Mouse (Mus musculus) left cerebral cortex, postnatal 25 days (tissue): ENCODE data around the gene Chid1. TPM values are rescaled to one million over a fixed set of nuclear protein-coding genes. Genes with fewer than 3 reads are reported as not detected.
A peak's percentile ranks its signal among the peaks of the same experiment; 100 is the strongest.

ENCODE experiments used
- DNase-seq, 2 experiments: peaks; one replicate each; pipeline ENCODE4 v3.0.0; 2022; ENCODE audit warnings: low spot score in 2 of 2, mixed read lengths in 1 of 2
- intact Hi-C: fragments of 180-260 bp; cut with DNase I; formaldehyde crosslinking; loops from one replicate; pipeline ENCODE4 v1.15.1; 2025
- total RNA-seq, 2 experiments: library from RNA; stranded (reverse); gene quantifications; 2 replicates each; pipeline ENCODE4 v1.2.3; 2021

Chid1 gene
- 10 to 100 TPM; 66.7 to 68.0 TPM for total RNA-seq

- peak; percentile 97 to 98 for DNase-seq
- intact Hi-C loops = loop anchor here (1.0 to 5.0 kb wide), 3 partner anchors 23 to 423 kb away; partner anchors contain the start of gene Ap2a2
Observed at GRCm38 (mm10) chr7:141539556-141540311, at the start of gene Chid1. TSS of gene Chid1 (minus strand) at chr7:141539857.

- intact Hi-C loops = no loop called here
Observed at GRCm38 (mm10) chr7:141588890-141589289, 49.2 kb upstream of the Chid1 start.

GRCm38 (mm10) chr7:141585881-141586280 is 46.2 kb upstream of the Chid1 start:
- intact Hi-C loops = no loop called here
- no peak for DNase-seq

More at GRCm38 (mm10) chr7:141588890-141589289, 49.2 kb upstream of the Chid1 start:
- DNase-seq = no peak

GRCm38 (mm10) chr7:141585288-141585687 is 45.6 kb upstream of the Chid1 start:
- DNase-seq = no peak
- intact Hi-C loops = no loop called here

GRCm38 (mm10) chr7:141584048-141584841 is 44.6 kb upstream of the Chid1 start:
- no peak for DNase-seq
- intact Hi-C loops = no loop called here

- DNase-seq = no peak
- intact Hi-C loops = no loop called here
Observed at GRCm38 (mm10) chr7:141581323-141581722, 41.7 kb upstream of the Chid1 start.

GRCm38 (mm10) chr7:141578943-141579342 is 39.3 kb upstream of the Chid1 start:
- no peak for DNase-seq

GRCm38 (mm10) chr7:141578511-141578910 is 38.9 kb upstream of the Chid1 start:
- DNase-seq = no peak
- intact Hi-C loops = no loop called here

More at GRCm38 (mm10) chr7:141578943-141579342, 39.3 kb upstream of the Chid1 start:
- intact Hi-C loops = no loop called here

- no peak for DNase-seq
- intact Hi-C loops = no loop called here
Observed at GRCm38 (mm10) chr7:141577801-141578200, 38.1 kb upstream of the Chid1 start.

- intact Hi-C loops = no loop called here
- DNase-seq = no peak
Observed at GRCm38 (mm10) chr7:141575481-141575880, 35.8 kb upstream of the Chid1 start.

GRCm38 (mm10) chr7:141574041-141574440 is 34.4 kb upstream of the Chid1 start:
- DNase-seq = no peak
- intact Hi-C loops = no loop called here

GRCm38 (mm10) chr7:141570625-141571295 is 31.1 kb upstream of the Chid1 start:
- intact Hi-C loops = no loop called here
- no peak for DNase-seq

GRCm38 (mm10) chr7:141569916-141570315 is 30.3 kb upstream of the Chid1 start:
- intact Hi-C loops = no loop called here
- DNase-seq = no peak

- intact Hi-C loops = no loop called here
- DNase-seq = no peak
Observed at GRCm38 (mm10) chr7:141569283-141569803, 29.7 kb upstream of the Chid1 start.

- no peak for DNase-seq
- intact Hi-C loops = no loop called here
Observed at GRCm38 (mm10) chr7:141566587-141566986, 26.9 kb upstream of the Chid1 start.

GRCm38 (mm10) chr7:141564561-141564960 is 24.9 kb upstream of the Chid1 start:
- intact Hi-C loops = loop anchor here (5.0 kb wide), 1 partner anchor 43 kb away; no protein-coding TSS in a partner anchor
- no peak for DNase-seq

- intact Hi-C loops = loop anchor here (1.0 to 5.0 kb wide), 2 partner anchors 23 to 44 kb away; no protein-coding TSS in a partner anchor
- peak; percentile 43 to 70 for DNase-seq
Observed at GRCm38 (mm10) chr7:141562852-141563427, 23.3 kb upstream of the Chid1 start.

GRCm38 (mm10) chr7:141562421-141562851 is 22.8 kb upstream of the Chid1 start:
- intact Hi-C loops = loop anchor here (1.0 to 5.0 kb wide), 2 partner anchors 22 to 45 kb away; no protein-coding TSS in a partner anchor
- DNase-seq = no peak
